Mouse (Mus musculus): Measurements from ENCODE around the gene Olfr961. TPM values are rescaled to one million over a fixed set of nuclear protein-coding genes. Genes with fewer than 3 reads are reported as not detected.

The Olfr961 gene
- total RNA-seq (2021) = not detected
- long read RNA-seq, experiment 1 = 0 reads
- long read RNA-seq, experiment 2 = 0 reads

- no peak for TF ChIP-seq CTCF (IDR thresholded peaks at IDR 0.05)
- Histone ChIP-seq H3K4me3 (no peak within 1 kb of the TSS), H3K27ac (no peak within 1 kb of the TSS)
- DNase-seq = no peak
- intact Hi-C loops (cut with DNase I) = no loop called here
These were observed at the start of gene Olfr961 for GRCm38 (mm10) chr9:39644785-39645184. TSS of gene Olfr961 (plus strand) at chr9:39645085.

- no peak overlapping the region for H3K27ac ChIP-seq
- intact Hi-C loops (cut with DNase I) = no loop called here
- peak overlapping the region; percentile 65 for H3K4me3 ChIP-seq
- TF ChIP-seq CTCF (IDR thresholded peaks at IDR 0.05) = no peak
- DNase-seq = peak; percentile 13
These were observed 42.2 kb upstream of the Olfr961 start for GRCm38 (mm10) chr9:39602536-39603332.

- Histone ChIP-seq H3K27ac (no peak overlapping the region), H3K4me3 (peak overlapping the region; percentile 65)
- peak; percentile 23 for DNase-seq
- no peak for TF ChIP-seq CTCF (IDR thresholded peaks at IDR 0.05)
- intact Hi-C loops (cut with DNase I) = no loop called here
These were observed 41.5 kb upstream of the Olfr961 start for GRCm38 (mm10) chr9:39603333-39603845.

GRCm38 (mm10) chr9:39603999-39604453, 40.9 kb upstream of the Olfr961 start, which contains the start of gene AW551984:
TSS of gene AW551984 (minus strand) at chr9:39604403.
- no peak within 1 kb of the TSS for H3K27ac ChIP-seq
- TF ChIP-seq CTCF (IDR thresholded peaks at IDR 0.05) = no peak
- intact Hi-C loops (cut with DNase I) = no loop called here
- H3K4me3 ChIP-seq = peak within 1 kb of the TSS; percentile 65
- peak; percentile 19 for DNase-seq

GRCm38 (mm10) chr9:39608497-39608896, 36.4 kb upstream of the Olfr961 start:
- intact Hi-C loops (cut with DNase I) = no loop called here
- Histone ChIP-seq H3K27ac (no peak overlapping the region), H3K4me3 (no peak overlapping the region)
- DNase-seq = no peak
- no peak for TF ChIP-seq CTCF (IDR thresholded peaks at IDR 0.05)

- no peak for DNase-seq
- H3K4me3 ChIP-seq = no peak within 1 kb of the TSS
- intact Hi-C loops (cut with DNase I) = loop anchor here (1.0 kb wide), 1 partner anchor 101 kb away; no protein-coding TSS in a partner anchor
- no peak within 1 kb of the TSS for H3K27ac ChIP-seq
- TF ChIP-seq CTCF (IDR thresholded peaks at IDR 0.05) = no peak
These were observed 34.5 kb upstream of the Olfr961 start, which contains the start of gene Olfr148 for GRCm38 (mm10) chr9:39610355-39610754. TSS of gene Olfr148 (plus strand) at chr9:39610655.

GRCm38 (mm10) chr9:39611953-39612352, 32.9 kb upstream of the Olfr961 start:
- Histone ChIP-seq H3K4me3 (no peak overlapping the region), H3K27ac (no peak overlapping the region)
- no peak for DNase-seq
- intact Hi-C loops (cut with DNase I) = no loop called here
- TF ChIP-seq CTCF (IDR thresholded peaks at IDR 0.05) = peak; percentile 69

- TF ChIP-seq CTCF (IDR thresholded peaks at IDR 0.05) = no peak
- no peak within 1 kb of the TSS for H3K27ac ChIP-seq
- DNase-seq = no peak
- intact Hi-C loops (cut with DNase I) = no loop called here
- no peak within 1 kb of the TSS for H3K4me3 ChIP-seq
These were observed 23.8 kb upstream of the Olfr961 start, which contains the start of gene Olfr960 for GRCm38 (mm10) chr9:39621073-39621472. TSS of gene Olfr960 (plus strand) at chr9:39621373.

- H3K4me3 ChIP-seq = no peak overlapping the region
- intact Hi-C loops (cut with DNase I) = no loop called here
- no peak overlapping the region for H3K27ac ChIP-seq
- no peak for DNase-seq
- no peak for TF ChIP-seq CTCF (IDR thresholded peaks at IDR 0.05)
These were observed 21.1 kb upstream of the Olfr961 start for GRCm38 (mm10) chr9:39623783-39624182.

GRCm38 (mm10) chr9:39624711-39625110, 20.2 kb upstream of the Olfr961 start:
- DNase-seq = no peak
- Histone ChIP-seq H3K4me3 (no peak overlapping the region), H3K27ac (no peak overlapping the region)
- no peak for TF ChIP-seq CTCF (IDR thresholded peaks at IDR 0.05)
- intact Hi-C loops (cut with DNase I) = no loop called here

GRCm38 (mm10) chr9:39629069-39629468, 15.8 kb upstream of the Olfr961 start:
- no peak overlapping the region for H3K4me3 ChIP-seq
- TF ChIP-seq CTCF (IDR thresholded peaks at IDR 0.05) = no peak
- intact Hi-C loops (cut with DNase I) = no loop called here
- H3K27ac ChIP-seq = no peak overlapping the region
- DNase-seq = no peak

GRCm38 (mm10) chr9:39633913-39634594, 10.8 kb upstream of the Olfr961 start:
- no peak overlapping the region for H3K4me3 ChIP-seq
- DNase-seq = no peak
- intact Hi-C loops (cut with DNase I) = no loop called here
- TF ChIP-seq CTCF (IDR thresholded peaks at IDR 0.05) = no peak
- H3K27ac ChIP-seq = no peak overlapping the region

- DNase-seq = no peak
- Histone ChIP-seq H3K4me3 (no peak overlapping the region), H3K27ac (no peak overlapping the region)
- no peak for TF ChIP-seq CTCF (IDR thresholded peaks at IDR 0.05)
- intact Hi-C loops (cut with DNase I) = no loop called here
These were observed 2.5 kb downstream of the Olfr961 start for GRCm38 (mm10) chr9:39647382-39647781.

Measured in gastrocnemius, adult 2 months (tissue).